Mouse (Mus musculus): ENCODE measurements at regions not wholly inside any gene's neighbourhood (a gene's known extent, or its start where the extent isn't known, plus 50 kb on each side); places are given as distances from the start of the nearest gene placed in this dataset.

- no peak for DNase-seq
Observed at GRCm38 (mm10) chr14:78438064-78438677, 98.4 kb downstream of the Akap11 start.

- no peak for DNase-seq
Observed at GRCm38 (mm10) chr14:78436586-78436985, 100.0 kb downstream of the Akap11 start.

GRCm38 (mm10) chr14:78435982-78436381, 100.6 kb downstream of the Akap11 start:
- no peak for DNase-seq

- no peak for DNase-seq
Observed at GRCm38 (mm10) chr14:78435561-78435960, 101.0 kb downstream of the Akap11 start.

GRCm38 (mm10) chr14:78434753-78435152, 101.9 kb downstream of the Akap11 start:
- no peak for DNase-seq

GRCm38 (mm10) chr14:78434126-78434525, 102.5 kb downstream of the Akap11 start:
- no peak for DNase-seq

- no peak for DNase-seq
Observed at GRCm38 (mm10) chr14:78432471-78432870, 104.1 kb downstream of the Akap11 start.

- no peak for DNase-seq
Observed at GRCm38 (mm10) chr14:78431931-78432330, 104.7 kb downstream of the Akap11 start.

GRCm38 (mm10) chr14:78431406-78431805, 105.2 kb downstream of the Akap11 start:
- no peak for DNase-seq

GRCm38 (mm10) chr14:78428233-78429019, 108.2 kb downstream of the Akap11 start:
- DNase-seq, result no peak

- no peak for DNase-seq
Observed at GRCm38 (mm10) chr14:78427062-78427461, 109.5 kb downstream of the Akap11 start.

GRCm38 (mm10) chr14:78422601-78423000, 114.0 kb downstream of the Akap11 start:
- DNase-seq, result no peak

- no peak for DNase-seq
Observed at GRCm38 (mm10) chr14:78420966-78421365, 113.1 kb upstream of the Tnfsf11 start.

GRCm38 (mm10) chr14:78420176-78420575, 112.3 kb upstream of the Tnfsf11 start:
- DNase-seq, result no peak

GRCm38 (mm10) chr14:78405568-78405967, 97.7 kb upstream of the Tnfsf11 start:
- DNase-seq, result no peak

GRCm38 (mm10) chr14:78397914-78398313, 90.1 kb upstream of the Tnfsf11 start:
- DNase-seq, result no peak

- no peak for DNase-seq
Observed at GRCm38 (mm10) chr14:78395631-78396030, 87.8 kb upstream of the Tnfsf11 start.

- DNase-seq, result no peak
Observed at GRCm38 (mm10) chr14:78387011-78387410, 79.2 kb upstream of the Tnfsf11 start.

GRCm38 (mm10) chr14:78384370-78384769, 76.5 kb upstream of the Tnfsf11 start:
- no peak for DNase-seq

- peak; percentile 96 for DNase-seq
Observed at GRCm38 (mm10) chr14:78383256-78383709, 75.4 kb upstream of the Tnfsf11 start.

- no peak for DNase-seq
Observed at GRCm38 (mm10) chr14:78380011-78380410, 72.2 kb upstream of the Tnfsf11 start.

GRCm38 (mm10) chr14:78376591-78376990, 68.7 kb upstream of the Tnfsf11 start:
- no peak for DNase-seq

GRCm38 (mm10) chr14:78375746-78376495, 68.1 kb upstream of the Tnfsf11 start:
- no peak for DNase-seq
